Mouse (Mus musculus): ENCODE results near the gene Tssk6.
"Not testable (repeated sequence)": the region's sequence is repeated elsewhere in the genome, so short reads cannot be mapped to it uniquely, and the experiment has no call there.

The Tssk6 gene

DNA sequence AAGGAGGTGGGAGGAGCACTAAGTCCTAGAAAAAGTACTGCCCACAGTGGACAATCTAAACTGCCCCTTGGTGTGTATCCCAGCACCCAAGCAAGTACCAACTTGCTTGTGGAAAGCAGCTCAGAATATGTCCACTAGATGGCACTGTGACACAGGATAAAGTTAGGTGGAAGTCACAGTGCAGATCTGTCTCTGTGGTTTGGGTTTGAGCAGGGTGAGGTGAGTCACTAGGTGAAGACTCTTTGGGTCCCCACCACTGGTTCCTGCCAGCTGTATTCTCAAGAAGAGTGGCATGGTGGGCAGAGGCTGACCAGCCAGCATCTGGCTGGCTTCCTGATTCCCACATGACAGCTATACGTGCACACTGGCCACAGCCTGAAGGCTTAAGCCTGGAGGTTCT lies 17.0 kb downstream of the Tssk6 start:
- DNase-seq (ENCODE audit: low spot score): peak; percentile 90

DNA sequence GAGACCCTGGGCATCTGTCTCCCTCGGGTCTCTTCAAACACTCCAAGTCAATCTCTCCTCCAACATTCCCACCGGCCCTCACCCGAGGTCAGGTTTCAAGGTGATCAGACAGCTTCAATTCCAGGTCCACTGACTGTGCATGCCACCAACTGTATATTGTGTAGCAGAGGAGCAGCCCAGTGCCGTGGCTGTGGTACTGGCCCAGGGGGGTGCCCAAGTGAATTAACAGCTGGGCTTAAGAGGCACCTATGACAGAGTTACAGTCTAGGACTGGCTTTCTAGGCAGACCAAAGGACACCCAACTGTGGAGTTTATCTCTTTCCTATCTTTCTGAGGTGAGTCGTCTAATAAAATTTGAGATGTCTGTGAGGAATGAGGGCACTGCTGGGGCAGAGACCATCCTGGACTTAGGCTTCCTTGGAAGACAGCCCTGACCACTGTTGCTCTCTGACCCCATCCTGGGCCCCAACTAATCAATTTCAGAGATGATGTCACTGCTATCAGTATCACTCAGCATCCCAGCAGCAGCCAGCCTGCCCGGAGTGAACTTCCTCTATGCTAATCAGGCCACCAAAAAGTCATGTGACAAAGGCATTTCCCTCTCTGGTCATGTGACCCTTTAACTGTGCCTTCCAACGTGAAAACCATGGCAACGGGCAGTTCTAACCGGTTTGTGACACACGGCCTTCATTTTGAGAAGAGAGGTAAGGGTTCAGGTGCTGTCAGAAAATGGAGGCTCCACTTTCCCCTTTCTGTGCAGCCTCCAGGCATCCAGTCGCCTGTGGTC lies 18.1 kb downstream of the Tssk6 start:
- DNase-seq (ENCODE audit: low spot score): peak; percentile 73

DNA sequence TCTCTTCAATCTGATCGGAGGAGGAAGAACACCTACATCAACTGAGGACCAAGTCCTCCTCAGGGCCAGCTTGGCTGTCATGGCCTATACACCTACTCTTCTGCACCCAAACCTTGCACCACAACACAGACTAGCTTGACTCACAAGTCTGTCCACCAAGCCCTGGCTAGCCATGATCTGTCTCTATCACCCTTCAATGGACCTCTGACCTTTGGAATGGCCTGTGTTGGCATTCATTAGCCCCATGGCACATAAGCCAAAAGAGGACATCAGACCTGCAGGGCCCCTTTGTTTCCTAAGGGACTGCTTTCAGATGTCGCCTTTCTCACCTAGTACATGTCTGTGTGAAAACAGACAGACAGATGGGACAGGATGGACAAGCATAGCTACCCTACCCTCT lies 19.2 kb downstream of the Tssk6 start:
- no peak for DNase-seq (ENCODE audit: low spot score)

DNA sequence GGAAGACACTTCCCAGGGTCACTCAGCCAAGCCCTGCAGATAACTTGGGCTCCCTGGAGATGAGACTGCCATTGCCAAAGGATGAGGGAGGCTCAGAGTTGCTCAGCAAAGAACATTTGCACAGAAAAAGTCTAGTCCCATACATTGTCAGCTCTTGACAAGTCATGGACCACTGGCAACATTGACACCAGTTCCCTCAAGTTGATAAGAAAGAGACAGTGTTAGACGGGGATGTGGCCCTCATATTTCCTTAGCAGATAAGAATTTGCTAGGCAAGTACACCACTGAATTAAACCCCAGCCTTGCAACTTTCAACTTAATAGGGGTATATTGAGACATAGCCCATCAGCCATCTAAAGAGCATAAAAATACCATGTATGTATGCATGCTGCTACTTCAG lies 22.0 kb downstream of the Tssk6 start:
- no peak for DNase-seq (ENCODE audit: low spot score)

DNA sequence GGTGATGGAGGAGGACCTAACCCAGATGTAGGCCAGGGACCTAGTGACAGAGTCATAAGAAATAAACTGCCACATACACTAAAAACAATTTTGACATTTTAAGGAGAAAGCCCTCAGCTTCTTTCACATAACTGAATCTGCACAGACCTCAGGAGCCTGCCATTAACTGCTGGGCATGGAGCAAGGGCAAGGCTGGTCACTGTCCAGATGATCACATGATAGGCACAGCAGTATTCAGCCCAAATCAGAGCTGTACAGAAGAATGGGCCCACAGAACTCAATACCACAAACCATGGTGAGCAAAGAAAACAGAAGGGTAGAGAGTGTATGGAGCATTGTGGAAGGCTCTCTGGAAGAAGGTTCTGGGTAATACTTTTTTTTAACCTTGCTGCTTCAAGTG lies 24.9 kb downstream of the Tssk6 start:
- DNase-seq (ENCODE audit: low spot score): peak; percentile 59

DNA sequence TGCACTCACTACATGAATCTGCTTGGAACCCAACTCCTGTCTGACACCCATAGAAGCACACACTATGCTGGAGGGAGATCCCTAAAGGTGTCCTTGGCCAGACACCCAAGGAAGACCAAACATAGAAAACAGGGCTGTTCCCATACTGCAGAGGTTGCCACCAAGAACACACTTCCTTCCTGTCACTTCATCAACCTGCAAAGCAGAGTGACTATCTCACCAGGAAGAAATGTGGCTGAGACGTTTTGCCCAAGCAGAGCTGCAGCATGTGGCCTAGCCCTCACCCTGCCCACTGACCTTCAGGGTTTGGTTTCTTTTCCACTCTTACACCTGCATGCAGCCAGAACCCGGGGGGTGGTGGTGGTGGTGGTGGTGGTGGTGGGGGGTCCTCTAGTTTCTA lies 31.8 kb downstream of the Tssk6 start:
- no peak for DNase-seq (ENCODE audit: low spot score)

DNA sequence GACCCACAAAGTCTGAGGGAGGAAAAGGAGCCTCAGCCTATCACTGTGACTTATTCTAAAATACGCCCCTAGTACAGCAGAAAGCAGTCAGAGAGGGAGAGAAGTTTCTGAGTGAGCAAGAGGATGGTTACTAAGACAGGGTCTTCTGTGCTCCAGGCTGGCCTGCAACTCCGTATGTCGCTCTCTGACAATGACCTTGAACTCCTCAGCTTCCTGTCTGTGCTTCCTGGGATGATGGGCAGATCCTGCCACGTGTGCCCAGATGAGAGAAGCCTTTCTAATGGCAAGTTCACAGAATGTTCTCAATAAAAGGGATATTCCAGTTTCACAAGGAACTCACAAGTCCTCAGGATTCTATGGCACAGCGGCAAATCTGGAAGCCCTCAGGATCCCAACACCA lies 32.6 kb downstream of the Tssk6 start:
- DNase-seq (ENCODE audit: low spot score): no peak

DNA sequence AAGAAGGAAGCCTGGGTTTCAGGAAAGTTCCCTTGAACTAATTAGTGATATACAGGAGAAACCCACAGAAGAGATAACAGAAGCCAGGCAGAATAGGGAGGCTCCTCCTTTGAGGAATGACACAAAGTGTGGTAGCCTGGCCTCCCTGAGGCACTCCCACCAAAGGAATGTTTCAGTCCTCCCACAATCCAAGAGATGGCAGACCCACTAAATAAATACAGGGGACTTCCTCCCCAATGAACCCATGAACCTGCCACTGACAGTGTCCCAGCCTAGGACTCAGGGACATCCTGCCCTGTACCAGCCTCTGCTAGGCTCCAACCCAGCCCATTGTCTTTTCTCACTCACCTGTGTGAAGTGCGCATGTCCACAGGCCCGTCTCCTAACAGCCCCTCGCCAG lies 33.4 kb downstream of the Tssk6 start:
- DNase-seq (ENCODE audit: low spot score): no peak

DNA sequence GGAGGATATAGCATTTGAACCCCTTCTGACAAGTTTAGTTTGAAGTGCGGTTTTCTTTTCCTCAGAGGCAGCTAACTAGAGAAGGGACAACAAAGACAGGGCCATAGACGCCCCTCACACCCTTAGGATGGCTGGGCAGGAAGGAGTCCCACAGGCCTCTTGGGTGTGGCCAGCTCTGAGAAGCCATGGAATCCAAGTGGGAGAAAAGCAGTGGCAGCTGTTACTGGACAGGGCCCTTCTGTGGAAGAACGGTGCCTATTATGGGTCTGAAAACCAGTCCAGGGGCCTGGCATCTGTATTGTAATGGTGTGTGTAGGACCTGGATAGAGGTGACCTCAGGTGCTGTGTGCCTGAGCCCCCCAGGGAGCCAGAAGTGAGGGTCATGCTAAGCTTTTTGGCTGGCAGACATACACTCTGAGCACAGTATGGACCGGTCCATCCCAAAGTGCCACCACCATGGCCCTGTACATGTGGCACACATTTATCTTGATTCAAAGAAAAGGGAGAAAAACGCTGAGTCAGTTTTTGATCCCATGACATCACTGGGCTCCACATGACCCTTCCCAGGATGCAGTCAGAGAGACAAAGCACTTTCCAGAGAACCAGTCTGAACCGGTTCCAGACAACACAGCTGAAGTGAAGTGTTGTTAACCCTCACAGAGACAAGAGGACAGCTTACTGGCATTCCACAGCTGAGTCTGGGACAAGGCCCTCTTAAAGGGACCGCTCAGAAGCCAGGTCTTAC lies 34.2 kb downstream of the Tssk6 start:
- DNase-seq (ENCODE audit: low spot score): peak; percentile 97

DNA sequence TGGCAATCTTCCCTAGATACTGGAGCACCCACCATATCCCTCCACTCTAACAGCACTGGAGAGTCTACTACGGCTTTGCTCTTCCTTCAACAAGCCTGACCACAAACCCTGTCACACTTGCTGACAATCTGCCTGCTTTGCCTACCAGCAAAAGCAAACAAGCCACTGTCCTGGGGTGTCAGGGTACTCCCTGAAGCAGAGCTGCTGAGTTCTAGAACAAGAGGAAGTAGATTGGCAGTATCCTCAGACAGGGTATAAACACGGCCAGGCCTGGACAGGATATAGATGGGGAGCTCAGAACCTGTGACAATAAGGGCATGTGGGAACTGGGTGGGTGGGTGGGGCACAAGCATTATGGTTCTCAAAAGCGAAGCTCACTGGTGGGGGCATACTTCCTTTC lies 35.5 kb downstream of the Tssk6 start:
- DNase-seq (ENCODE audit: low spot score): no peak

DNA sequence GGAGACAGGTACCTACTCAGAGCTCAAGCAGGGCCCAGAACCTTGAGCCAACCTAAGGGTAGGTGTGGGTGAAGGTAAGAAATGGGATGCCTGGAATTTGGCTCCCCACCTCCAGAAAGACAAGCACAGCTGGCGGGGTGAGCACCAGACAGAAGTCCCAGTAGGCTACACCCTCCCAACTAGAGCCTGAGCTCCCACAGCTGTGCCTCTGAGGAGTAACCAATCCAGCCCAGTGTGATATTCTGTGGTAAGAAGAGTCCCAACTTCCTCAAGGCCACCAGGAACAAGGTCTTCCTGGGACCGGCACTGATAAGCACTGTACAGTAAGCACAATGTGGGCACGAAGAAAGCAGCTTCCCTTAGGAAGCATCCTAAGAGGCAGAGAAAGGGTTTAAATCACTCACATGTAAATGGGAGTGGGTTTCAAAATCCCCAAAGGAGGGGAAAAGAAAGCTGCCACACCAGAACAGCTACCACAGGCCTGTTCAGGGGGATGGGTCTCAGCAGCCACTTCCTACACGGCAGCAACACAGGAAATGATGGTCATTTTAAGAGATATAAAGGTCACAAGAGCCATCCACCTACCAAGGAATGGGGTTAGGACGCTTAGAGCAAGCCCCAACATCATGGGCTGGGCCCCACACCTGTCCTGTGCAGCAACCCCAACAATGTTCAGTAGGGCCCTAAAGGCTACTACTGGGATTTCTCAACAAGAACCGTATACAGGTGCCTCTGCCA lies 36.4 kb downstream of the Tssk6 start:
- DNase-seq (ENCODE audit: low spot score): no peak

DNA sequence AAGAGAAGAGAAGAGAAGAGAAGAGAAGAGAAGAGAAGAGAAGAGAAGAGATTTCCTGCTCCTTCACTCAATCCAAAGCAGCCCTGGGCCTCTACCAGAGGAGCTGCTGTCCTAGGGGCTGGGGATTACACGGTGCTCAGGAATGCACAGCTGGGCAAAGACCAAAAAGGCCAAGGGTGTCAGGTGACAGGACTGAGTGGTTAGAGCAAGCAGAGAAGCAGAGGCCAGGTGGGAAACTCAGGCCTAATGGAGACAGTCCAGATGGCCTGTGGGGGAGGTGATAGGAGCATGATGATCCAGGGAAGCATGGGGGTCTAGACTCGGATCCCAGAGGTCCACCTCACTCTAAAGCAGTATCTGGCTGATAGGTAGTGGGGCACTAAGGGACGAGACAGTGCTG lies 37.6 kb downstream of the Tssk6 start:
- DNase-seq (ENCODE audit: low spot score): peak; percentile 59

DNA sequence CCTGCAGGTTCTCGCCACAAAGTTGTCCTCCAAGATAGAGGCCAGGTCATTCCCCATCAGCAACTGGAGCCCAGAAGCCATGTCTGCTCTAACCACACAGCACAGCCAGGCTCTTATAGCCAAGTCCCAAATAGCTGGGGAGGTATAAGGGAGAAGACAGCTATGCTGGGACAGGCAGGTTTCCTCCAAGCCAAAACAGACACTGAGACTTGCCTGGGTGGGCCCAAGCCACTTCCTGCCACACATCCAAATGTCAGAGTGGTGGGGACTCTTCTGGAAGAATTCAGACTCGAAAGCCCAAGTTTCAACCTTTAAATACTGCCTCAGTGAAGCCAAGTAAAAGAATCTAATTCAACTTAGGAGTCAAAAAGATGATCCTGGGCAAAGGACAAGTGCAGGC lies 38.4 kb downstream of the Tssk6 start:
- no peak for DNase-seq (ENCODE audit: low spot score)

DNA sequence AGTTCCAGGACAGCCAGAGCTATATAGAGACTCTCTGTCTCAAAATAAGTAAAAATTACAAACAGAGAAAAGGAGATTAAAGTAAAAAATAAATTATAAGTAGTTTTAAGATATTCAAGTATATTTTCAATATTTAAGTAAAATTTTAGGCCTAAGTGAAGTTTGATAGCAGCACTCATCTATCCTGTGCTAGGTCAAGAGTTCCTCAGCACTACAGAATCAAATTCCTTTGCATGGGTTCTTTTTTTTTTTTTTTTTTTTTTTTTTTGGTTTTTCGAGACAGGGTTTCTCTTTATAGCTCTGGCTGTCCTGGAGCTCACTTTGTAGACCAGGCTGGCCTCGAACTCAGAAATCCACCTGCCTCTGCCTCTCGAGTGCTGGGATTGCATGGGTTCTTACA lies 40.5 kb downstream of the Tssk6 start:
- not testable (repeated sequence) for DNase-seq (ENCODE audit: low spot score)

DNA sequence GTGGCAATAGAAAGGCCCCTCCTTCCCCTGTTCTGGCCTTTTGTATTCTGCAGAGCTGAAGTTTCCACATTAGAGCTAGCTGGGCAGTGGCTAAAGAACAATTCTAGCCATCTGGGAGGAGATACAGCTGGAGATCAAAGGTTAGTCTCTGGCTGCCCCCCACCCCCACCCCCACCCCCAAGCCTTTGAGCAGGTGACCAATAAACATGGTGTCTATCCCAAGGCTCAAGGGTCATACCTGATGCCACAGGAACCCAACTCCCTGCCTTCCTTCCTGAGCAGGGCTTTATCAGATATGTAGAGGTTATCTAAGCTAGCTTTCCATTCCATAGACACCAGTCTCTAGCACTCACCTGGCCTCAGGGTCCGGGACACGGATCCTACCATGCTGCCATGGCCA lies 48.3 kb downstream of the Tssk6 start:
- no peak for DNase-seq (ENCODE audit: low spot score)
